Mouse (Mus musculus) c-Kit-positive CD71-negative TER-119-negative erythroid progenitor cells, embryonic 14.5 days (primary cell): ENCODE results near the gene Psmb3.
"Not testable (repeated sequence)": the region's sequence is repeated elsewhere in the genome, so short reads cannot be mapped to it uniquely, and the experiment has no call there.

Source experiments
- DNase-seq: peaks from one replicate; pipeline ENCODE4 v3.0.0-alpha.2; 2013; ENCODE audit warnings: low read depth

Psmb3 gene

DNA sequence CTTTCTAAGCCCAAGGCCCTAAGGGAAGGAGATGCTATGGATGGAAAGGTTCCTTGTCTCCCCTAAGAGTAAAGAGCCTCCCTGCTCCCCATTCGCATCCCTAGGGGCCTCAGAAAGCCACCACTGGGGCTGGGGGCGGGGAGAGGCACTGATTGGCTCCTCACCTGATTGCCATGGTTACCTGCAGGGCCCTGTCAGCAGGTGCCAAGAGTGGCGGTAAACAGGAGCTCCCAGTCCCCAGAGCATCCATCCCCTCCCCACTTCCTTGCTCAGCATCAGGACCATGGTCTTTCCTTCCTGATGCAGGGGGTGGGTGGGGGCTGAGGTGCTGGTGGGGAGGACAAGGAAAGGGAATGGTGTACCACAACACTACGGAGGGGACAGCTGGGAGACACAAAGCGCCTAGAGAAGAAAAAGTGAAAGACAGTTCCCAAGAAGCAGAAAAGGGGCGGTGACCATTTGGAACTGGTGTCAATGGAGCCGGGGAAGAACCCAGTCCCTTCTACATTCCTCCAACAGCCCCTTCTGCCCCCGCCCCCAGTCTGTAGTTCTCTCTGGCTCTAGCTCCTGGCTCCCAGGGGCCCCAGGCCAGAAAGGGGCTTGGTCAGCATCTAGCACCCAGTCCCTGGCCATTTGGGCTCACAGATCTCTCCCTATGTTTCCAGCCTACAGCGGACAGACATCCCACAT is 7.3 kb upstream of the Psmb3 start:
- no peak for DNase-seq

GRCm38 (mm10) chr11:97696669-97697068 is 6.5 kb upstream of the Psmb3 start:
- DNase-seq = no peak

- no peak for DNase-seq
These were observed 5.9 kb upstream of the Psmb3 start for GRCm38 (mm10) chr11:97697199-97697890.

GRCm38 (mm10) chr11:97697891-97698529 is 5.2 kb upstream of the Psmb3 start:
- DNase-seq = no peak

DNA sequence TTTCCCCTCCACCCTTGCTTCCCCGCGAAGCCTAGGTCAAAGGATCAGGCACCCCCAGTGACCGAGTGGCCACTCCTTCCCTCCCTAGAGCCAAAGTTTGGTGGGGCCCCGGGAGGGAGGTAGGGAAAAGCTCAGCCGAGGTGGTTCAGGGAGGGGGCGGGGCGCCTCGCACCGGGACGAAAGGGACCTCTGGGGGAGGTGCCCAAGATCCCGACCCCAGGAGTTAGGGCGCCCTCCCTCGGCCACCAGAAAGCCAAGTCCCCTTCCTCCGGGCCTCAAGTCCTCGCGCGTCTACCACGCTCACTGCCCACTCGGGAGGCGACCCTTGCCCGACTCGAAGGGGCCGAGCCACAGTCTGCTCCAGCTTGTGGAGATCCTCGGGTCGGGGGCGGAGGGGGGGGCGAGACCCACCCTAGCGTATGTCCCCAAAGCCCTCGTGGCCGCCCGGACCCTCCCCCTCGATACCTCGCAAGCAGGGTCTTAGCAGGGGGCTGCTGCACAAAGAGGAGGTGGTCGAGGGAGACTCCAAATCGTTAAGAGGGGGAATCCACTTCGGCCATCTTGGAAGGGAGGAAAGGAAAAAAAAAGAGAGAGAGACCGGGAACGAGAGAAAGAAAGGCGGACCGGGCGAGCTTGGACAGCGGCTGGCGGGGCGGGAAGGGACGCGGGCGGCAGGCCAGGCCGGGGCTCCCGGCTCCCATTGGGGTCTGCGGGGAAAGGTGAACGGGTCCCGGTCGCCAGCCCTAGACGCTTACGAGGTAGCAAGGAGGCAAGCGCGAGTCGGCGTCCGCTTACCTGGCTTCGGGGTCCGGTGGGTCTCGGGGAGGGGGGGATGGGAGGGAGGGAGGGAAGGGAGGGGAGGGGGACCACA is 4.2 kb upstream of the Psmb3 start:
- no peak for DNase-seq

DNA sequence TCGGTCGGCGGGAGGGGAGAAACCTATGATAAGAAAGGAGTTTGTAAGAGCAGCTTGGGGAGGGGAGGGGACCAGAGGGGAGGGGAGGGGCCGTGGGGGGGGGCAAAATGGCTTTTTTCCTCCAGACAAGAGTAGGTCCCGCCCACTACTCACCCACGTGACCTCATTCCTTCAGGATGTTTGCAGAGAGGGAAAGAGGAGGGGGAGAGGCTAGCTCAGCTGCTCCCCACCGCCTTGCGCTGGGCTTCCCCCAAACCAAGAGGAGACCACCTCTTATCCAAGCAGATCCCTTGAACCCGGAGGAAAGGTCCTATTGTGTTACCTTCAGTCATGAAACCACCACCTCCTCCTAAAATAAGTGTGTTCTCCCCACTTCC is 3.6 kb upstream of the Psmb3 start:
- DNase-seq = no peak

DNA sequence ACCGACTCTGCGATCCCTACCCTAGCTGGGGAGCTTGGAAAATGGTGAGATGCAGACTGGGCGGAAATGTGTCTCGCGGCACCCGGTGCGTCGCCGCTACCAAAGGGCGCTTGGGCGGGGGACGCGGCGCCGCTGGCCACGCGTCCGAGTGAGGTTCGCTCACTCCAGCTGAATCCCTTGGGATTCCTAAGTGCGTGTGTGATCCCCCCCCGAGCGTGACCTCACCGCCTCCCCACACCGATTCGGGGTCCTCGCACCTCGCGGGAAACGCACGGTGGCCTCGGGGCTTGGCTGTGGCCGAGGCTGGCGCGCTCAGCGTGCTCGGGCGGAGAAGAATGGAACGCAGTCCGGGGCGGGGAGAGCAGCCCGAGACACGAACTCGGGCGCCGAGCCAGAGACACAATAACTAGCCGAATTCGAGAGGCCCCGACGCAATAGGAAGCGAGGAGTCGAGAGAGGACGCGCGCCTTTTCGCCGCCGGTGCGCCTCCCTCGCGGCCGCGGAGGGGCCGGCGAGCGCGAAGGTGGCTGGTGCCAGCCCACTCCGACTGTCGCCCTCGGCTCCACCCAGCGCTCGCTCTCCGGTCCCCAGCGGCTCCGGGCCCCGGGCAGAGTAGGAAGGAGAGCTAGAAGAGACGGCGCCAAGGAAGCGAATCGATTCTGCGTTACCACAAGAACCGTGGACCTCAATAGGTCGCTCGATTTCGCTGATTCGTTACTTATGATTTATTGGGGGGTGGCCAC is 3.0 kb upstream of the Psmb3 start, which contains the start of gene Pcgf2:
Gene Pcgf2, minus strand, starts transcription at position 495 of the 743 bp plus-strand sequence.
- DNase-seq = no peak

DNA sequence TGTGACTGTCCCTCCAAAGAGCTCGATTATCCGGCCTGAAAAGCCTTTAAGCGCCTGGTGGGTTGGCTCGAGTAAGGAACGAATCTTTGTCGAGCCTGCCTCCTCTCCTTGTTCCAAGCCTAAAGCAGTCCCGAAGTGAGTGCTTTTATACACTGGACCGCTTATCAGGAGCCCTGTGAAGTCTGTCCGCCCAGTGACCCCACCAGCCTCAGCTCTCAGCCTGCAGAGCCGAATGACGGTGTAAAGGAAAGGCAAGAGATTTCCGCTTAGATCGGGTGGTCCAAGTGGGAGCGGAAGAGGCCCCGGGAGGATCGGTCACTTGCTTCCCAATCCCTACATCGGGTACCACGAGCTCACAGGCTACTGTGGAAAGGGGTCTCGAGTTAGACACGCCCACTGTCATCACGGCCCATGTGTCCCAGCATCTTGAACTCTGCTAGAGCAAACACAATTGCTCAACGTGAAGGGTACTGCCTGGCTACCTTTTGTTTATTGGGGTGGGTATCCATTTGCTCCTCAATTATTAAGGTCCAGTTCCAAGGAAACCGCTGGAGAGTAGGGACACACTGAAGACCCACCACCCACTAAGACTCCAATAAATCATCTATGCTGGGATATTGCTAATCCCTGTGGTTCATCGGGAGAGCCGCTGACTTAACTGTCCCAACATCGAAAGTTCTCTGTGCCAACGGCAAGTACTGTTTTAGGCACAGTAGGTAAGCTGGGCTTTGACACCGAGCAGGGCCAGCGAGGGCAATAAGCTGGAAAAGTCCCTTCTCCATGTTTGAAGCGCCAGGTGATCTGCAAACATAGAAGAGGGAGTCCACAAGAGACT is 2.2 kb upstream of the Psmb3 start:
- no peak for DNase-seq

DNA sequence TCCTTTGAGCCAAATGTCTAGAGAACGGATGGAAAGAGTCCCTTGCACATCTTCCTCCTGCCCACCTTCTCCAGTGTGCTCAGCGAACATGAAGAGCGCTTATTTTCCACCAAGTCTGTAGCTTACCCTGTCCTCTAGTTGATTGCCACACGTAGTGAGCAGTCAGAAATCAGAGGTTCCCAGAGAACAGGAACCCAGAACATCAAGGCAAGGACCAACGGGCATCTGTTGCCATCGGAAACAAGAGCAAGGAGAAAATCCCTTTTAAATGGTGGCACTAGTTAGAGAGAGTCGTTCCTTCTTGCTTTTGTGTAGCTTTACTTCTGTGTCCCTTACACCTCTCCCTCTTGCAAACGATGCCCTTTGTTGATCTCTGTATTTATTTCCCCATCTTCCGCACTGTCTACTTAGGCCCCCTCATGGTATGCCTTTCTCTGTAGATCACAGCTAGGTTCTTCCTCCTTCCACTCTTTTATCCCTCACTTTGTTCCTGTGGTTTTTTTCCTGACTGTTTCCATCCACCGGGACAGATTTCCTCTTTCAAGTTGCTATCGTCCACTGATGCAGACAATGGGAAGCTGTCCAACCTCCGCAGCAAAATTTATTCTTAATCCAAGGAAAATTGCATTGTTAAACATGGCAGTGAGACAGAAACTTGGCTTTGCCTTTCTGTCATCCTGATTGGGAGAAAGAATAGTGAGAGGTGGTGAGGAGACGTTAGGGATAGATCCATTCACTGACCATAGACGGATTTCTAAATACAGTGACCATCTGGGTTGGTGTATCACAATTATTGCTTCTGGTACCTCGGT is 1.4 kb upstream of the Psmb3 start:
- DNase-seq = no peak

DNA sequence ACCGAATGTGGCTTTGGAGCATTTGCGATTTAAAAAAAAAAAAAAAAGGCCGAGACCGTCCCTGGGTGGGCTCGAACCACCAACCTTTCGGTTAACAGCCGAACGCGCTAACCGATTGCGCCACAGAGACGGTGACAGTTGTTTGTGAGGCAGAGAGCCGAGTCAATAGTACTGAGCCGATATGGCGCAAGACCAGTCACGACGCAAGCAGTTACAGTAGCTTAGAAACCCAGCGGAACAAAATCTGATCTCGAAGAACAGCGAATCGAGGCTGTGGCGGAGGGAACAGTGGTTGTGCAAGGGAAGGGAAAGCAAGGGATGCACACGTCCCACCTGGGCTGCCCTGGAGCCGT is 830 bp upstream of the Psmb3 start:
- DNase-seq = peak; percentile 82

- not testable (repeated sequence) for DNase-seq
These were observed 6.9 kb downstream of the Psmb3 start for GRCm38 (mm10) chr11:97710067-97710466.

DNA sequence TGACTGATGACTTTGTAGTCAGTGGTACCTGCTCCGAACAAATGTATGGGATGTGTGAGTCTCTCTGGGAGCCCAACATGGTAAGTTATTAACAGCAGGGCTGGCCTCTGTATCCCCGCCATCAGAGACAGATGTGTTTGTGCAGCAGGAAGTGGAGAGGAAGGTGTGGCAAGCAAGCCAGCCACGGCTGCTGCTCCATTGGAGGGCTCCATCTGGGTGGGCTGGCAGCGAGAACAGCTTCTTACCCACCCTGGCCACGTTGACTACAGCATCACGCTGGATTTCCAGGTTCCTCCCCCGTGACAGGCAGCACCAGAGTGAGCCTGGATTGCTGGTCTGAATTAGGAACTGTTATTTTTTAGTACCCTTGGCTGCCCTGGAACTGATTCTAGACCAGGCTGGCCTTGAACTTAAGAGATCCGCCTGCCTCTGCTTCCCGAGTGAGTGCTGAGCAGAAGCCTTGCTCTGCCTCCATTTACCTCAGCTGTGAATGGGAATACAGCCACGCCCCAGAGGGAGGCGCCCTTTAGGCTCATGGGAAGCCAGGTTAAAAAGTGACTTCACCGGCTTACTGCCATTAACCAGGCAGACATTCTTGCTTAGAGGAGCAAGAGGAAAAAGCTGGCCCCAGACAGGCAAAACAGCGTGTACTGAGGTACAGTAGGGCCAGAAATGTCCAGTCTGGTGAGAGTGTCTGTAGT is 8.2 kb downstream of the Psmb3 start:
- DNase-seq = no peak

- DNase-seq = no peak
These were observed 9.1 kb downstream of the Psmb3 start for GRCm38 (mm10) chr11:97712286-97712685.

DNA sequence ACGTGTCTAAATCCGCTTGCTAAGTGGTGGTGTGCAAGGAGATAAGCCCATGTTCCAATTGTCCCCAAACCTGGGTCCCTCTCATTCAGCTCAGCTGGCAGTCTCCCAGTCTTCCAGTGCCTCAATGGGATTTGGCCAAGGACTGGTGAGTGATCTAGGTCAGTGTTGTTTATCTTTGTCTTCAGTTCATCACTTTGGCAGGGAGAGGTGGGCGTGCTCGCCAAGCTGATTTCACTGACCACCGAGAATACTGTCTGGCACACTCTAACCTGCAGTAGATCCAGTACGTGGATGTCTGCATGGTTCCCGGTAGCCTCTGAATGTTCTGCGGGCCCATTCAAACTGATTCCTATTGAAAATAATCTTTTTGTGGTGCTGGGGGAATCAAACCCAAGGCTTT is 10.7 kb downstream of the Psmb3 start:
- no peak for DNase-seq

DNA sequence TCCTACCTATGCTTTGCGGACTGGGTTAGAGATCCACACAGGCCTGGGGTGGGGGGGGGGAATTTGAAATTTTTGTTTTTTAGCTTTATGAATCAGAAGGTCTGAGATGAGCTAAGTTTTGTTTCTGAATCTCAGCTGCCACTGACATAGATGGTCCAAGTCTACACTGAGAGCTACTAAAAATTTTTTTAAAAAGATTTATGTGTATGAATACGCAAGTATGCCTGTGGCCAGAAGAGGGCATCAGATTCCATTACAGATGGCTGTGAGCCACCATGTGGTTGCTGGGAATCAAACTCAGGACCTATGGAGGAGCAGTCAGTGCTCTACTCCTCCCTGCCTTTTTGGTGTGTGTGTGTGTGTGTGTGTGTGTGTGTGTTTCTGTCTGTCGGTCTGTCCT is 11.2 kb downstream of the Psmb3 start:
- DNase-seq = no peak

GRCm38 (mm10) chr11:97714784-97715760 is 11.9 kb downstream of the Psmb3 start:
- DNase-seq = peak; percentile 14

DNA sequence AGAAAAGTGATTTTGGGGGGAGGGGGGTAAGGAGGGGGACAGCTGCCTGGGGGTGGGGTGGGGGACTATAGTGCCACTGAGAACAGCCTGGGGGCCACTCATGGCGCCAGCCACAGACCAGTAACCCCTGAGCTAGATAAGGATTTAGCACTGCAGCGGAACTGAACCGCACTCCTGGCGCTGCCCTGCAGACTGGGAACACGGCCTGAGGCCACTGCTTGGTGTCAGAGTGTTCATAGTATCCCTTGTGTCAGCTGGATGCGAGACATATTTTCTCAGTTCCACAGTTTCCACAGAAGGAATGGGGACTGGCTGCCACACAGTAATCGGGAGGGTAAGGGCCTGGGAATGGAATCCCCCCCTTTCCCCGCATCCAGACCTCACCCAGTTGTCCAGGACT is 12.8 kb downstream of the Psmb3 start:
- DNase-seq = no peak
